ENCODE assay signal across 18 mouse cellular contexts in the genomic region with DNA sequence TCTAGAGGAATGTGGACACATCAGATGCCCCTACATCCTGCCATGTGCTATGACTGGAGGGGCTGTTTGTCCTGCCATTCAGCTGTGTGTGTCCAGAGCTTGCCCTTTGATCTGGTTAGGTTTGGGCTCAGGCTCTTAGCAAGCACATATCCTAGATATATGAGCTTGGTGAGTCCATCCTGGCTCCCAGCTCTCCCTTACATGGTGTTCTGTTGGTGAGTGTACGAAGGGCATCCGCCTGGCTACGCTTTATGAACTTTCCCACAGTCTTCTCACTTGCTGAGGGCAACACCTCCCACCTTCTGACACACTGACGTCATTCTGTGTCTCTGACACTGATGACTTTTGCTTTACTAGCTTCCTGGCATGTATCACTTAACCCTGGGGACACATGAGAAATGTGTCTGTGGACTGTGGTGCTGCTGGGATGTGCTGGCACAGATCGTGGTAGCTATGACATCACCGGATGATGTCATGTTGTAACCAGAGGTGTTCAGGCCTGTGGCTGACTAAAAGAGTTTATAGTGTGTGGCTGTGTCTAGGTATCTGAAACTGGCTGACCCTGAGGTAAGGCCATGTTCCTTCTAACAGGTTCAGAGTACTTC.
A peak's percentile ranks its signal among the peaks of the same experiment; 100 is the strongest.
DNase-seq lines count a peak whose midpoint lies in the region; ATAC-seq lines count a peak whose summit lies in the region.
"Had no signal": no experiment of that assay in that cellular context is flagged by ENCODE, and none has a peak within 500 bp of the region (broad histone marks: within the 10 kb centered on the region; RNA-seq: fewer than 3 reads in every experiment).

No protein-coding gene starts in this region.

- H3K27ac ChIP-seq in heart, embryonic 10.5 days, result 0 out of 2 replicates have a peak overlapping the region, but pooled peaks have one; percentile 1
- H3K27ac ChIP-seq in kidney, embryonic 16.5 days (ENCODE audit: low read length), result no peak overlapping the region
- H3K27ac ChIP-seq in embryonic facial prominence, embryonic 10.5 days (replicated peaks), result 0 out of 2 replicates have a peak overlapping the region, but pooled peaks have one; percentile 30
- H3K27ac ChIP-seq: forebrain, embryonic 13.5 days; gastrocnemius, adult 2 months; hindbrain, embryonic 14.5 days had no signal

- whole genome bisulfite sequencing in heart, embryonic 10.5 days, result 77% methylated on average over 6 of the region's 6 CpGs
- WGBS in kidney, embryonic 16.5 days, result 44% methylated on average over 6 of the region's 6 CpGs
- 83% methylated on average over 6 of the region's 6 CpGs for WGBS in embryonic facial prominence, embryonic 10.5 days

- H3K9ac ChIP-seq in kidney, embryonic 16.5 days (replicated peaks; ENCODE audit: low read length), result no peak overlapping the region
- H3K9ac ChIP-seq: forebrain, embryonic 13.5 days; forebrain, postnatal 0 days; hindbrain, embryonic 14.5 days had no signal

- H3K36me3 ChIP-seq in heart, embryonic 10.5 days, result no peaks in the 10 kb centered on the region
- no peaks in the 10 kb centered on the region for H3K36me3 ChIP-seq in kidney, embryonic 16.5 days (ENCODE audit: insufficient read depth, low read length)
- H3K36me3 ChIP-seq in embryonic facial prominence, embryonic 10.5 days (replicated peaks), result no peaks in the 10 kb centered on the region

- ATAC-seq in kidney, embryonic 16.5 days (ENCODE audit: low FRiP score, low TSS enrichment), result peak; percentile 58; the same call in 1 of the 2 replicates
- ATAC-seq: forebrain, embryonic 13.5 days; forebrain, postnatal 0 days had no signal

- H3K4me1 ChIP-seq in heart, embryonic 10.5 days, result peaks cover 14% of the 10 kb centered on the region
- H3K4me1 ChIP-seq in kidney, embryonic 16.5 days (ENCODE audit: insufficient read depth, low read length), result peaks cover 20% of the 10 kb centered on the region; the same call in 1 of the 2 replicates
- H3K4me1 ChIP-seq in embryonic facial prominence, embryonic 10.5 days, result peaks cover 68% of the 10 kb centered on the region

- no peaks in the 10 kb centered on the region for H3K9me3 ChIP-seq in heart, embryonic 10.5 days
- no peaks in the 10 kb centered on the region for H3K9me3 ChIP-seq in kidney, embryonic 16.5 days (ENCODE audit: low read length)
- no peaks in the 10 kb centered on the region for H3K9me3 ChIP-seq in embryonic facial prominence, embryonic 10.5 days
- H3K9me3 ChIP-seq: forebrain, embryonic 13.5 days had no signal

- no peak for DNase-seq in heart, embryonic 10.5 days (ENCODE audit: low spot score)
- DNase-seq in heart, postnatal 10 days, result no peak
- no peak for DNase-seq in kidney, postnatal 36 days
- DNase-seq in 3T3-L1 (ENCODE audit: low read depth, low spot score), result peak; percentile 7
- DNase-seq in embryonic facial prominence, embryonic 10.5 days (ENCODE audit: low spot score), result no peak
- no peak for DNase-seq in layer of hippocampus, adult 18-20 months (ENCODE audit: low spot score in 2 of 2)
- DNase-seq in frontal cortex, adult 2 months (ENCODE audit: extremely low spot score in 1 of 2, low spot score in 1 of 2), result no peak
- DNase-seq: adrenal gland, postnatal 10 days; cerebellum, adult 11 months; cerebellum, adult 9-10 months; cerebellum, postnatal 25 days; forebrain, postnatal 0 days; gastrocnemius, adult 2 months; gastrocnemius, postnatal 25 days; heart, postnatal 14 days had no signal

- H3K27me3 ChIP-seq in heart, embryonic 10.5 days (ENCODE audit: insufficient read depth, poor library complexity, severe bottlenecking), result peaks cover 50% of the 10 kb centered on the region
- peaks cover 23% of the 10 kb centered on the region for H3K27me3 ChIP-seq in kidney, embryonic 16.5 days (ENCODE audit: insufficient read depth, low read length)
- H3K27me3 ChIP-seq in embryonic facial prominence, embryonic 10.5 days (replicated peaks; ENCODE audit: low read depth, poor library complexity, severe bottlenecking), result peaks cover 54% of the 10 kb centered on the region

- H3K4me3 ChIP-seq in heart, embryonic 10.5 days, result no peak overlapping the region
- H3K4me3 ChIP-seq in kidney, embryonic 16.5 days (ENCODE audit: low read length), result no peak overlapping the region
- no peak overlapping the region for H3K4me3 ChIP-seq in embryonic facial prominence, embryonic 10.5 days
- H3K4me3 ChIP-seq: forebrain, embryonic 13.5 days; gastrocnemius, adult 2 months had no signal

- no peak overlapping the region for H3K4me2 ChIP-seq in kidney, embryonic 16.5 days (replicated peaks; ENCODE audit: low read depth, low read length)
- H3K4me2 ChIP-seq: forebrain, embryonic 13.5 days; hindbrain, embryonic 14.5 days had no signal

- intact Hi-C loops in heart, postnatal 10 days (cut with DNase I), result no loop called here
